Mouse (Mus musculus) neural tube, embryonic 14.5 days (tissue): ENCODE measurements around the gene Miga1. TPM values are rescaled to one million over a fixed set of nuclear protein-coding genes. Genes with fewer than 3 reads are reported as not detected.

Experiments used
- ATAC-seq: fragments of 200-750 bp; cut with Nextera tagmentation; 2 replicates; pipeline ENCODE4 v1.8.0; 2017; ENCODE audit warnings: low read depth, mild to moderate bottlenecking, moderate TSS enrichment, moderate library complexity
- H3K27ac ChIP-seq: fragments of 300-500 bp; sonication (generic); 2 replicates; pipeline ENCODE4 v1.5.1; 2014; ENCODE audit warnings: low read depth, mild to moderate bottlenecking, control low read depth, low read length, moderate library complexity, mixed read lengths
- H3K27me3 ChIP-seq: fragments of 300-500 bp; sonication (generic); 2 replicates; pipeline ENCODE4 v1.6.1; 2014; ENCODE audit warnings: low read length; ENCODE audit not compliant: control insufficient read depth, insufficient read depth
- H3K36me3 ChIP-seq: fragments of 300-500 bp; sonication (generic); 2 replicates; pipeline ENCODE4 v1.6.1; 2014; ENCODE audit warnings: low read length, mixed read lengths; ENCODE audit not compliant: control insufficient read depth, insufficient read depth
- H3K4me1 ChIP-seq: fragments of 300-500 bp; sonication (generic); 2 replicates; pipeline ENCODE4 v1.6.1; 2014; ENCODE audit warnings: low read length; ENCODE audit not compliant: control insufficient read depth, insufficient read depth
- H3K4me2 ChIP-seq: fragments of 300-500 bp; sonication (generic); 2 replicates; pipeline ENCODE4 v1.6.1; 2014; ENCODE audit warnings: mild to moderate bottlenecking, low read depth, low read length, control low read depth
- H3K4me3 ChIP-seq: fragments of 300-500 bp; sonication (generic); 2 replicates; pipeline ENCODE4 v1.5.1; 2014; ENCODE audit warnings: low read depth, low read length, control low read depth, mixed read lengths
- H3K9ac ChIP-seq: fragments of 300-500 bp; sonication (generic); replicated peaks from 2 replicates; pipeline ENCODE4 v1.6.1; 2014; ENCODE audit warnings: low read depth, mild to moderate bottlenecking, control low read depth, low read length, mixed read lengths
- H3K9me3 ChIP-seq: fragments of 300-500 bp; sonication (generic); 2 replicates; pipeline ENCODE4 v1.6.1; 2016; ENCODE audit warnings: low read length; ENCODE audit not compliant: control insufficient read depth
- WGBS: fragments of 180-500 bp; shearing (Covaris S2); extraction: QIAGEN DNeasy Blood & Tissue Kit; methylation state at CpG from one replicate; pipeline ENCODE4 v1.1.7; 2014; 5-methylcytosine and 5-hydroxymethylcytosine counted together
- polyA plus RNA-seq: library from polyadenylated mRNA; unstranded; fragments of >200 nt; fragmentation: Nextera tagmentation; extraction: Ambion mirVana; gene quantifications from 2 replicates; pipeline ENCODE4 v1.2.1, GENCODE M21; 2014

Gene Miga1
- polyA plus RNA-seq, 1 experiment from 2014 or later, result 24.1 TPM

DNA sequence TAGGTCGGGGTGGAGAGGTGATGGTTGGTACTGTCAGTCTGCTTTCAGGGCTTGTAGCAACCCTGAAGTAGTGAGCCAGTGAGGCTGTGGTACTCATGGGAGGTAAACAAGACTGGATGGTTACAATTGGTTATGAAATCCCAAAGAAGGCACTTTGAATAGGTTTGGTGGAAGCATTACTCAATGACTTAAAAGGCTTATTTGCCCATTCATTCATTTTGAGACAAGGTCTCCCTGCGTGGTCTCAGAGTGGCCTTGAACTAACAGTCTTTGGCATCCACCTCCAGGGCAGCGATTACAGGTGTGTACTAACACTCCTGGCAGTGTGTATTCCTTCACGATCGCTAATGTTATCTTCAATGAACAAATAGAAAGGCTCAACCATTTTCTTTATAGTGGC lies 10.8 kb upstream of the Miga1 start:
- H3K9ac ChIP-seq, result no peak overlapping the region
- H3K4me1 ChIP-seq, result peaks cover 18% of the 10 kb centered on the region
- H3K27ac ChIP-seq, result no peak overlapping the region
- 87% methylated on average over 5 of the region's 5 CpGs for WGBS
- no peak overlapping the region for H3K4me3 ChIP-seq
- no peak for ATAC-seq
- H3K9me3 ChIP-seq, result no peaks in the 10 kb centered on the region
- no peaks in the 10 kb centered on the region for H3K27me3 ChIP-seq
- H3K36me3 ChIP-seq, result no peaks in the 10 kb centered on the region
- no peak overlapping the region for H3K4me2 ChIP-seq

DNA sequence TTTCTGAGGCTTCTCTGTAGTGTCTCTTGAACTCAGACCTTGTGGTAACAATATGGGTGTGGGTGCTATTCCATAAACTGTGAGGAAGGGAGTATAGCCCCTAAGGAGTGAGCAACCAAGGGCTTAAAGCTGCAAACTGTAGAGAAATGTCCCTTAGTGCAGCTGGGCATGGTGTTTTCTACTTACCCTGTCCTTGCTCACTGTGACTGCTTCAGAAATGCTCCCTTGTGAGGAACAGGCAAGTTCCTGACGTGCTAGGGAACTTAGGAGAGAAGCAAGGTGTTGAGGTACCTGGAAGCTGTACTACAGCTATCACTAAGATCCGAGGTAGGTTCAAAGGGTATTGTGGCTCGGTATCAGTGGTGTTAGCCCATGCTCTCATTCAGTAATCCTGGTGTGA lies 10.2 kb upstream of the Miga1 start:
- no peaks in the 10 kb centered on the region for H3K9me3 ChIP-seq
- ATAC-seq, result no peak
- H3K4me1 ChIP-seq, result peaks cover 15% of the 10 kb centered on the region
- no peak overlapping the region for H3K4me3 ChIP-seq
- H3K9ac ChIP-seq, result no peak overlapping the region; the same call in 1 of the 2 replicates
- no peak overlapping the region for H3K4me2 ChIP-seq
- WGBS, result 86% methylated on average over 3 of the region's 3 CpGs
- no peaks in the 10 kb centered on the region for H3K36me3 ChIP-seq
- no peaks in the 10 kb centered on the region for H3K27me3 ChIP-seq
- H3K27ac ChIP-seq, result no peak overlapping the region

DNA sequence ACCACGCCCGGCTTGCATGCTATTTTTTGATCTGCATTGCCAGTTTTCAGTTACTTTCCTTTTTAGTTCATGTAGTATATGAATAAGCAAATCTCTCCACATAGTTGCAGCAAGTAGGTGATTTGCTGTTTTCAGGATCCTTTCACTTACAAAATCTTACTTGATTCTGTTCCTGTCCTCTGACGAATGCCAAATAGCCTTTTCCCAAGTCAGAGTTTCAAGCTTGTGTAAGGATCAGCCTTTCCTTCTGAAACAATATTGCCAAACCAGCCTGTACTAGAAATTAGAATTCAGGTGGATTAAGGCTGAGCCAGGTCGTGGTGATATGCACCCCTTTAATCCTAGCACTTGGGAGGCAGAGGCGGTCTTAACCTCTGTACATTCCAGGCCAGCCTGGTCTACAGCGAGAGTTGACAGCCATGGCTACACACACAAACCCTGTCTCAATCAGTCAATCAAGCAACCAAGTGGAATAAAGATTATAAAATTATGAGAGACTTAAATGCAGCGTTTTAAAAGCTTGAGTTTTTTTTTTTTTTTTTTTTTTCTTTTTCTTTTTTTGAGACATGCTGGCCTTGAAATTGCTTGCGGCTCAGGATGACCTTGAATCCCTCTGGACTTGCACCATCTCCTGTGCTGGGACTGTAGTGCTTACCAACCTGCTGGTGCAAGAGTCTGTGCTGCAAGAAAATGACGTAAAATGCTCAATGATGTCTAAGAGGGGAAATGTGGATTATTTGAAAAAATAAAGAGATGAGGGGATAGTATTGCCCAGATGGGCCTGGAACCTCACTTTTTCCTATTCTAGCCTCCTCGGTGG lies 8.0 kb upstream of the Miga1 start:
- no peak overlapping the region for H3K27ac ChIP-seq
- WGBS, result 92% methylated on average over 10 of the region's 10 CpGs
- no peak for ATAC-seq
- no peak overlapping the region for H3K4me3 ChIP-seq
- no peaks in the 10 kb centered on the region for H3K27me3 ChIP-seq
- H3K4me1 ChIP-seq, result peaks cover 13% of the 10 kb centered on the region
- H3K4me2 ChIP-seq, result no peak overlapping the region
- no peak overlapping the region for H3K9ac ChIP-seq
- H3K36me3 ChIP-seq, result no peaks in the 10 kb centered on the region
- no peaks in the 10 kb centered on the region for H3K9me3 ChIP-seq

DNA sequence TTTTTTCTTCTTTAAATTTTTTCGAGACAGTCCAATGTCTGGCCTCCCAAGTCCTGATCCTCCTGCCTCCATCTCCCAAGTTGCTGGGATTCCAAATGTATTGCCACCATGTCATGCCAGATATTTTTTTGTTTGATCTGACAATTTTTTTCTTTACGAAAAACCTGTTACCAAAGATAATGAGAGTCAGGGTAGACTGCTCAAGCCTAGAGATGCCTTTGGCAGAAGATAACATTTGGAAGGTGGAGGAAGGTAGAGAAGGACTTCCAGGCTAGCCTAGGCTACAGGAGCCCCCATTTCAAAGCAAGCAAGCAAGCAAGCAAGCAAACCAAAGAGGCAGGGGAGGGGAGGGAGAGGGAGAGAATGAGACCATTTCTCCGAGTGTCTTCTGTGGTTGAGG lies 7.0 kb upstream of the Miga1 start:
- Histone ChIP-seq H3K4me2 (peak overlapping the region; percentile 63), H3K27ac (peak overlapping the region; percentile 78; the same call in 1 of the 2 replicates), H3K9ac (peak overlapping the region; percentile 93; the same call in 1 of the 2 replicates), H3K27me3 (no peaks in the 10 kb centered on the region), H3K4me1 (peaks cover 11% of the 10 kb centered on the region), H3K36me3 (no peaks in the 10 kb centered on the region), H3K4me3 (peak overlapping the region; percentile 77), H3K9me3 (no peaks in the 10 kb centered on the region)
- no peak for ATAC-seq
- 47% methylated on average over 3 of the region's 3 CpGs for WGBS

DNA sequence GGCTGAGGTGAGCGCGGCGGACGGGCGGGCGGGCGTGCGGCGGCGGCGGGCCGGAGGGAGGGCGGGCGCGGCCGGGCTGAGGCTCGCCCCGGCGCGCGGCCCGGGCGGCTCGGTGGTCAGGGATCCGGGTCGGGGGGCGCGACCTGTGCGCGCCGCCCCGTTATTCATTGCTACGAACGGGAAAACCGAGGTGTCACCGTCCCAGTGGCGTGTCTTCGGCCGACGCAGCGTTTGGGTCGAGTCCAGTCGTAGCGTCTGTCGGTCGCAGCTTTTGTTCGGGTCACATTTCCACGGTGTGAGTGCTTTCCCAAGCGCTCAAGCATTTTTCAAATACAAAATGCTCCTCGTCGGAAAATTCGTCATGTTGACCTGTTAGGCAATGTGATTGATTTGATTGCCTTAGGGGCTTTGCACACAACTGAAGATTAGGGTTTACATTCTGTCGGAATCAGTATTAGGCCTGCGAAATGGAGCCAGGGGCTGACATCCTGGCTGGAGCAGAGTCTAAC lies 6.5 kb upstream of the Miga1 start:
- under 1% methylated on average over 48 of the region's 54 CpGs for WGBS
- Histone ChIP-seq H3K4me1 (peaks cover 11% of the 10 kb centered on the region), H3K27ac (peak overlapping the region; percentile 78), H3K27me3 (no peaks in the 10 kb centered on the region), H3K9ac (peak overlapping the region; percentile 93), H3K36me3 (no peaks in the 10 kb centered on the region), H3K9me3 (no peaks in the 10 kb centered on the region), H3K4me3 (peak overlapping the region; percentile 77), H3K4me2 (peak overlapping the region; percentile 63)
- peak; percentile 61 for ATAC-seq

DNA sequence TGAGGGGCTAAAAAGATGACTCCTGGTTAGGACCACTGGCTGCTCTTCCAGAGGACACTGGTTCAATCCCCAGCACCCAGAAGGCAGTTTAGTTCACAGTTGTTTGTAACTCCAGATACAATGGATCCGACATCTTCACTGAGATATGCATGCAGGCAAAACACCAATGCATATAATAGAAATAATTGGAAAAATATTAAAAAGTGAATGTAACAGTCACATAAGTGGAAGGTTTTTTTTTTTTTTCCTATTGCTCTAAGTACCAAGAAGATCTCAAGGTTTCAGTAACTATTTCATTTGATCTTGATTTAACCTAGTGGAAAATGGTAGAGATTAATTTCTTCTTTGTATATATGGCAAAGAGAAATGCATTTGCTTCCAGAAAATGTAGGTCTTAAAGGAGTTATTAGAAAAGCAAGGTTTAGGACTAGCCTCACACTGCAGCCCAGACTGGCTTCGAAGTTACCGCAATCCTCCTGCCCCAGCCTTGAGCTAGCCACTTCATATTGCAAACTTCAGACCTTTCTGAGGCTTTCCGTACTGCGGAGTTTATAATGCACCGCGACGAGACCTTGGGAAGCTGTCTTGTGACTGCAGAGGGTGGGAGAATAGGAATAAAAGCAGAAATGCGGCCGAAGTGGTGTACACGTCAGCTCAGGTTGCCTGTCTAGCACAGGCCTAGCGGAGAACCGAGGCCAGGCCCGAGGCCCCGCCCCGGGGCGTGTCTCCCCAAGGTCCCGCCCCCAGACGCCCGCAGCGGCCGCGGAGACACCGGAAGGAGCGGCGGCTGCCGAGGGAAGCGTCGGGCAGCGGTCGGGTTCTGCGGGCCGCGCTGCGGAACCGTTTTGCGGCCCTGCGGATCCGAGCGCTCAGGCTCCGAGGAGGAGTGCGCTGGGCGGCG lies 5.8 kb upstream of the Miga1 start, which contains the start of gene Usp33:
Usp33 (plus strand) TSS at position 747 of the 901 bp plus-strand sequence.
- H3K4me1 ChIP-seq, result peaks cover 11% of the 10 kb centered on the region
- H3K4me3 ChIP-seq, result peak within 1 kb of the TSS; percentile 77
- H3K4me2 ChIP-seq, result peak within 1 kb of the TSS; percentile 63
- peak; percentile 98 for ATAC-seq
- H3K27me3 ChIP-seq, result no peaks in the 10 kb centered on the region
- peak within 1 kb of the TSS; percentile 93 for H3K9ac ChIP-seq
- H3K36me3 ChIP-seq, result no peaks in the 10 kb centered on the region
- H3K27ac ChIP-seq, result peak within 1 kb of the TSS; percentile 78
- H3K9me3 ChIP-seq, result no peaks in the 10 kb centered on the region
- 9% methylated on average over 29 of the region's 44 CpGs for WGBS

DNA sequence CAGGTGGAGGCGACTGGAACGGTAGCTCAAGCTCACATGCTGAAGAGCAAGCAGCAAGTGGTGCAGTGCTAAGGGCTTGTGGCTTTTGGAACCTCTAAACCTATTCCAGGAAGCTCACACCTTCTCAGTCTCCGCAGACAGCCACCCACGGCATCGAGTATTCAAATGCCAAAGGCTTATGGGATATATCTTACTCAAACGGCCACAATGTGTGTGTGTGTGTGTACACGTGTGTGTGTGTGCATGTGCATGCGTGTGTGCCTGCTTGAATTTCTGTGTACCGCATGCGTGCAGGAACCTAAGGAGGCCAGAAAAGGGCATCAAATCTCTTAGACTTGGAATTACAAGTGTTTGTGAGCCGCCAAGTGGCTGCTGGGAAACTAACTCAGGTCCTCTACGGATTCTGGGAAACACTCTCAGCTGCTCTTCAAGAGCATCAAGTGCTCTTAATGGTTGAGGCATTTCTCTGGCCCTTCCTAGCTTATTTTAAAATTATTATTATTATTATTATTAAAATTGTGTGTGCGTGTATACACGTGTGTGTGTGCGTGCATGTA lies 2.8 kb upstream of the Miga1 start:
- no peak overlapping the region for H3K4me2 ChIP-seq
- no peaks in the 10 kb centered on the region for H3K9me3 ChIP-seq
- H3K36me3 ChIP-seq, result no peaks in the 10 kb centered on the region
- H3K27ac ChIP-seq, result no peak overlapping the region
- H3K4me1 ChIP-seq, result peaks cover 4% of the 10 kb centered on the region
- 91% methylated on average over 15 of the region's 15 CpGs for WGBS
- ATAC-seq, result no peak
- no peaks in the 10 kb centered on the region for H3K27me3 ChIP-seq
- H3K9ac ChIP-seq, result no peak overlapping the region
- no peak overlapping the region for H3K4me3 ChIP-seq

DNA sequence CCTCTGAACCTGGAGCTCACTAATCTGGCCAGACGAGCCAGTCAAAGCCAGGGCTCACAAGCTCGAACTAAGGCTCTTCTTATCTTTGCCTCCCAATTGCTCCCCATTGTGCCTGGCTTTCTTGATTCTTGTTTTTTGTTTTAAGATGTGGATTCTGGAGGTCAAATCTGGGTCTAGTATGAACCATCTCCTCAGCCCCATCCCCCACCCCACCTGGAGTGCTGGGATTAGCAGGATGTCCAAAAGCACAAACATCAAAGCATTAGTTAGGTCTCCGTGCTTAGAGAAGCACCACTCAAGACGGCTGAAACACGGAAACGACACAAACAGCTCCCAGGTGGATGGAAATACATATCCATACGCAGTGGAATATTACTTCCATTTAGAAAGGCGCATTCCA lies 4.1 kb downstream of the Miga1 start:
- Histone ChIP-seq H3K27me3 (no peaks in the 10 kb centered on the region), H3K9me3 (no peaks in the 10 kb centered on the region), H3K4me2 (no peak overlapping the region), H3K27ac (no peak overlapping the region), H3K36me3 (peaks cover 19% of the 10 kb centered on the region), H3K4me3 (no peak overlapping the region), H3K4me1 (no peaks in the 10 kb centered on the region), H3K9ac (no peak overlapping the region)
- ATAC-seq, result no peak
- 88% methylated on average over 8 of the region's 8 CpGs for WGBS
